Mouse (Mus musculus) liver, embryonic 15.5 days (tissue): ENCODE measurements around the gene Rpp21. TPM values are rescaled to one million over a fixed set of nuclear protein-coding genes. Genes with fewer than 3 reads are reported as not detected.
A peak's percentile ranks its signal among the peaks of the same experiment; 100 is the strongest.
"Not testable (repeated sequence)": the region's sequence is repeated elsewhere in the genome, so short reads cannot be mapped to it uniquely, and the experiment has no call there.

Source experiments
- ATAC-seq: fragments of 200-750 bp; cut with Nextera tagmentation; 2 replicates; pipeline ENCODE4 v1.8.0; 2017; ENCODE audit warnings: moderate number of reproducible peaks, mild to moderate bottlenecking, moderate library complexity; ENCODE audit not compliant: insufficient read depth
- H3K27ac ChIP-seq: fragments of 300-500 bp; sonication (generic); replicated peaks from 2 replicates; pipeline ENCODE4 v1.5.1; 2015; ENCODE audit warnings: mild to moderate bottlenecking, inconsistent platforms
- H3K27me3 ChIP-seq: fragments of 300-500 bp; sonication (generic); 2 replicates; pipeline ENCODE4 v1.6.1; 2015; ENCODE audit warnings: mild to moderate bottlenecking, inconsistent platforms
- H3K36me3 ChIP-seq: fragments of 300-500 bp; sonication (generic); replicated peaks from 2 replicates; pipeline ENCODE4 v1.6.1; 2015; ENCODE audit warnings: moderate library complexity, mild to moderate bottlenecking, inconsistent platforms
- H3K4me1 ChIP-seq: fragments of 300-500 bp; sonication (generic); replicated peaks from 2 replicates; pipeline ENCODE4 v1.6.1; 2015; ENCODE audit warnings: inconsistent platforms
- H3K4me2 ChIP-seq: fragments of 300-500 bp; sonication (generic); 2 replicates; pipeline ENCODE4 v1.6.1; 2015; ENCODE audit warnings: moderate library complexity, mild to moderate bottlenecking, inconsistent platforms
- H3K4me3 ChIP-seq: fragments of 300-500 bp; sonication (generic); replicated peaks from 2 replicates; pipeline ENCODE4 v1.5.1; 2015; ENCODE audit warnings: mild to moderate bottlenecking, inconsistent platforms
- H3K9ac ChIP-seq: fragments of 300-500 bp; sonication (generic); 2 replicates; pipeline ENCODE4 v1.6.1; 2015; ENCODE audit warnings: moderate library complexity, mild to moderate bottlenecking, inconsistent platforms
- H3K9me3 ChIP-seq: fragments of 300-500 bp; sonication (generic); replicated peaks from 2 replicates; pipeline ENCODE4 v1.6.1; 2016; ENCODE audit warnings: inconsistent platforms
- WGBS: fragments of 180-500 bp; shearing (Covaris S2); methylation state at CpG from one replicate; pipeline ENCODE4 v1.1.7; 2015; ENCODE audit warnings: mixed read lengths; ENCODE audit not compliant: insufficient replicate concordance; 5-methylcytosine and 5-hydroxymethylcytosine counted together
- polyA plus RNA-seq: library from polyadenylated mRNA; unstranded; fragments of >200 nt; fragmentation: Nextera tagmentation; extraction: Ambion mirVana; gene quantifications from 2 replicates; pipeline ENCODE4 v1.2.1, GENCODE M21; 2015

The Rpp21 gene
- polyA plus RNA-seq, 1 experiment from 2014 or later = 58.7 TPM

GRCm38 (mm10) chr17:36261511-36262166, 3.8 kb upstream of the Rpp21 start:
- Histone ChIP-seq H3K4me2 (no peak overlapping the region), H3K27me3 (no peaks in the 10 kb centered on the region), H3K36me3 (peaks cover 74% of the 10 kb centered on the region), H3K9me3 (no peaks in the 10 kb centered on the region), H3K4me1 (peaks cover 15% of the 10 kb centered on the region), H3K9ac (no peak overlapping the region), H3K27ac (no peak overlapping the region), H3K4me3 (no peak overlapping the region)
- ATAC-seq = no peak
- 45% methylated on average over 9 of the region's 9 CpGs for WGBS

- peaks cover 42% of the 10 kb centered on the region for H3K36me3 ChIP-seq
- H3K4me1 ChIP-seq = peaks cover 14% of the 10 kb centered on the region
- H3K27me3 ChIP-seq = peaks cover 9% of the 10 kb centered on the region
- H3K4me3 ChIP-seq = peak overlapping the region; percentile 84
- H3K9ac ChIP-seq = peak overlapping the region; percentile 72
- H3K9me3 ChIP-seq = no peaks in the 10 kb centered on the region
- WGBS = 1% methylated on average over 37 of the region's 37 CpGs
- ATAC-seq = peak; percentile 94
- peak overlapping the region; percentile 75 for H3K4me2 ChIP-seq
- peak overlapping the region; percentile 77 for H3K27ac ChIP-seq
Measured at GRCm38 (mm10) chr17:36257241-36257947, 475 bp downstream of the Rpp21 start.

- H3K9me3 ChIP-seq = no peaks in the 10 kb centered on the region
- WGBS = 31% methylated on average over 6 of the region's 6 CpGs
- peaks cover 44% of the 10 kb centered on the region for H3K27me3 ChIP-seq
- H3K9ac ChIP-seq = no peak overlapping the region
- no peak overlapping the region for H3K4me3 ChIP-seq
- no peak overlapping the region for H3K4me2 ChIP-seq
- peaks cover 14% of the 10 kb centered on the region for H3K4me1 ChIP-seq
- no peak overlapping the region for H3K27ac ChIP-seq
- no peak for ATAC-seq
- H3K36me3 ChIP-seq = 0 out of 2 replicates have a peak, but pooled peaks cover 5% of the 10 kb centered on the region
Measured at GRCm38 (mm10) chr17:36253087-36253600, 4.7 kb downstream of the Rpp21 start.

GRCm38 (mm10) chr17:36252250-36252876, 5.5 kb downstream of the Rpp21 start:
- H3K9ac ChIP-seq = no peak overlapping the region
- H3K4me2 ChIP-seq = peak overlapping the region; percentile 46
- H3K27me3 ChIP-seq = peaks cover 47% of the 10 kb centered on the region
- H3K4me3 ChIP-seq = peak overlapping the region; percentile 23; the same call in 1 of the 2 replicates
- H3K27ac ChIP-seq = no peak overlapping the region
- H3K4me1 ChIP-seq = peaks cover 8% of the 10 kb centered on the region
- 0 out of 2 replicates have a peak, but pooled peaks have one; percentile 22 for ATAC-seq
- 5% methylated on average over 25 of the region's 25 CpGs for WGBS
- H3K36me3 ChIP-seq = 0 out of 2 replicates have a peak, but pooled peaks cover 5% of the 10 kb centered on the region
- H3K9me3 ChIP-seq = no peaks in the 10 kb centered on the region

- ATAC-seq = no peak
- H3K4me2 ChIP-seq = peak overlapping the region; percentile 45
- WGBS = 27% methylated on average over 33 of the region's 33 CpGs
- no peaks in the 10 kb centered on the region for H3K9me3 ChIP-seq
- no peak overlapping the region; the same call in 1 of the 2 replicates for H3K4me3 ChIP-seq
- H3K36me3 ChIP-seq = no peaks in the 10 kb centered on the region
- peaks cover 47% of the 10 kb centered on the region for H3K27me3 ChIP-seq
- H3K4me1 ChIP-seq = no peaks in the 10 kb centered on the region
- no peak overlapping the region for H3K9ac ChIP-seq
- H3K27ac ChIP-seq = no peak overlapping the region
Measured at GRCm38 (mm10) chr17:36248886-36249285, 9.0 kb downstream of the Rpp21 start.

- no peak overlapping the region for H3K27ac ChIP-seq
- H3K4me2 ChIP-seq = no peak overlapping the region
- H3K9me3 ChIP-seq = no peaks in the 10 kb centered on the region
- H3K4me1 ChIP-seq = no peaks in the 10 kb centered on the region
- ATAC-seq = no peak
- 76% methylated on average over 2 of the region's 2 CpGs for whole genome bisulfite sequencing
- H3K27me3 ChIP-seq = peaks cover 32% of the 10 kb centered on the region
- H3K9ac ChIP-seq = no peak overlapping the region
- no peaks in the 10 kb centered on the region for H3K36me3 ChIP-seq
- H3K4me3 ChIP-seq = no peak overlapping the region
Measured at GRCm38 (mm10) chr17:36245741-36246140, 12.1 kb downstream of the Rpp21 start.

- ATAC-seq = no peak
- 34% methylated on average over 5 of the region's 5 CpGs for WGBS
Measured at GRCm38 (mm10) chr17:36244031-36244430, 13.8 kb downstream of the Rpp21 start.

GRCm38 (mm10) chr17:36240637-36241213, 17.1 kb downstream of the Rpp21 start:
- Histone ChIP-seq H3K9me3 (no peaks in the 10 kb centered on the region), H3K27ac (no peak overlapping the region), H3K4me3 (no peak overlapping the region), H3K4me2 (no peak overlapping the region), H3K9ac (no peak overlapping the region), H3K27me3 (peaks cover 49% of the 10 kb centered on the region), H3K4me1 (0 out of 2 replicates have a peak, but pooled peaks cover 5% of the 10 kb centered on the region), H3K36me3 (no peaks in the 10 kb centered on the region)
- 14% methylated on average over 5 of the region's 5 CpGs for WGBS
- no peak for ATAC-seq

More at GRCm38 (mm10) chr17:36244031-36244430, 13.8 kb downstream of the Rpp21 start:
- Histone ChIP-seq H3K4me2 (no peak overlapping the region), H3K9ac (no peak overlapping the region), H3K36me3 (no peaks in the 10 kb centered on the region), H3K4me1 (no peaks in the 10 kb centered on the region), H3K27me3 (peaks cover 30% of the 10 kb centered on the region), H3K4me3 (no peak overlapping the region), H3K27ac (no peak overlapping the region), H3K9me3 (no peaks in the 10 kb centered on the region)

- no peak for ATAC-seq
- Histone ChIP-seq H3K9ac (no peak overlapping the region), H3K27me3 (peaks cover 53% of the 10 kb centered on the region)
Measured at GRCm38 (mm10) chr17:36237321-36237921, 20.4 kb downstream of the Rpp21 start.

GRCm38 (mm10) chr17:36235300-36235699, 22.6 kb downstream of the Rpp21 start:
- 15% methylated on average over 9 of the region's 9 CpGs for WGBS
- H3K36me3 ChIP-seq, H3K9ac ChIP-seq, H3K27ac ChIP-seq, ATAC-seq, H3K4me2 ChIP-seq, H3K9me3 ChIP-seq, H3K4me1 ChIP-seq, H3K4me3 ChIP-seq: not testable (repeated sequence)
- peaks cover 44% of the 10 kb centered on the region for H3K27me3 ChIP-seq

More at GRCm38 (mm10) chr17:36237321-36237921, 20.4 kb downstream of the Rpp21 start:
- H3K4me3 ChIP-seq = peak overlapping the region; percentile 15; the same call in 1 of the 2 replicates
- H3K9me3 ChIP-seq = no peaks in the 10 kb centered on the region
- no peak overlapping the region for H3K27ac ChIP-seq
- no peaks in the 10 kb centered on the region for H3K36me3 ChIP-seq
- 0 out of 2 replicates have a peak, but pooled peaks cover 5% of the 10 kb centered on the region for H3K4me1 ChIP-seq
- H3K4me2 ChIP-seq = peak overlapping the region; percentile 44
- WGBS = 2% methylated on average over 27 of the region's 27 CpGs
